Mouse (Mus musculus): ENCODE results near the gene Poc1b. TPM values are rescaled to one million over a fixed set of nuclear protein-coding genes. Genes with fewer than 3 reads are reported as not detected.
A peak's percentile ranks its signal among the peaks of the same experiment; 100 is the strongest.

The Poc1b gene
- polyA plus RNA-seq, 1 experiment from 2014 or later = 33.5 TPM

- Histone ChIP-seq H3K4me1 (replicated peaks; ENCODE audit: control insufficient read depth, insufficient read depth, low read length) (no peaks in the 10 kb centered on the region), H3K36me3 (ENCODE audit: control insufficient read depth, insufficient read depth, low read length) (peaks cover 13% of the 10 kb centered on the region; the same call in 1 of the 2 replicates), H3K9me3 (ENCODE audit: control insufficient read depth, low read length) (no peaks in the 10 kb centered on the region), H3K4me2 (ENCODE audit: low read length) (no peak overlapping the region), H3K9ac (ENCODE audit: low read length) (no peak overlapping the region), H3K27ac (ENCODE audit: low read depth) (no peak overlapping the region), H3K27me3 (replicated peaks; ENCODE audit: control insufficient read depth, insufficient read depth, low read length) (no peaks in the 10 kb centered on the region), H3K4me3 (ENCODE audit: low read depth, low read length) (no peak overlapping the region)
- 0 out of 2 replicates have a peak, but pooled peaks have one; percentile 51 for ATAC-seq (replicated peaks; ENCODE audit: low FRiP score, low TSS enrichment, low read depth)
- 84% methylated on average over 11 of the region's 11 CpGs for WGBS
- DNase-seq (ENCODE audit: low spot score) = peak; percentile 49
These were observed 25.9 kb downstream of the Poc1b start for GRCm38 (mm10) chr10:99132595-99133272.

GRCm38 (mm10) chr10:99133321-99133875 lies 26.6 kb downstream of the Poc1b start:
- no peaks in the 10 kb centered on the region for H3K9me3 ChIP-seq (ENCODE audit: control insufficient read depth, low read length)
- H3K4me2 ChIP-seq (ENCODE audit: low read length) = no peak overlapping the region
- WGBS = 96% methylated on average over 16 of the region's 16 CpGs
- H3K4me1 ChIP-seq (replicated peaks; ENCODE audit: control insufficient read depth, insufficient read depth, low read length) = no peaks in the 10 kb centered on the region
- no peak overlapping the region for H3K9ac ChIP-seq (ENCODE audit: low read length)
- H3K36me3 ChIP-seq (ENCODE audit: control insufficient read depth, insufficient read depth, low read length) = peaks cover 13% of the 10 kb centered on the region; the same call in 1 of the 2 replicates
- no peak overlapping the region for H3K27ac ChIP-seq (ENCODE audit: low read depth)
- ATAC-seq (replicated peaks; ENCODE audit: low FRiP score, low TSS enrichment, low read depth) (no peak), DNase-seq (ENCODE audit: low spot score) (peak; percentile 35)
- no peak overlapping the region for H3K4me3 ChIP-seq (ENCODE audit: low read depth, low read length)
- H3K27me3 ChIP-seq (replicated peaks; ENCODE audit: control insufficient read depth, insufficient read depth, low read length) = no peaks in the 10 kb centered on the region

GRCm38 (mm10) chr10:99136337-99136736 lies 29.5 kb downstream of the Poc1b start:
- no peak overlapping the region for H3K27ac ChIP-seq (ENCODE audit: low read depth)
- no peak for ATAC-seq (replicated peaks; ENCODE audit: low FRiP score, low TSS enrichment, low read depth)
- H3K4me2 ChIP-seq (ENCODE audit: low read length) = no peak overlapping the region
- peak; percentile 51 for DNase-seq (ENCODE audit: low spot score)
- no peaks in the 10 kb centered on the region for H3K4me1 ChIP-seq (replicated peaks; ENCODE audit: control insufficient read depth, insufficient read depth, low read length)
- no peak overlapping the region for H3K9ac ChIP-seq (ENCODE audit: low read length)
- peaks cover 10% of the 10 kb centered on the region; the same call in 1 of the 2 replicates for H3K36me3 ChIP-seq (ENCODE audit: control insufficient read depth, insufficient read depth, low read length)
- no peaks in the 10 kb centered on the region for H3K9me3 ChIP-seq (ENCODE audit: control insufficient read depth, low read length)
- WGBS = 67% methylated on average over 5 of the region's 5 CpGs
- no peak overlapping the region for H3K4me3 ChIP-seq (ENCODE audit: low read depth, low read length)
- H3K27me3 ChIP-seq (replicated peaks; ENCODE audit: control insufficient read depth, insufficient read depth, low read length) = no peaks in the 10 kb centered on the region

- ATAC-seq (replicated peaks; ENCODE audit: low FRiP score, low TSS enrichment, low read depth) = no peak
- Histone ChIP-seq H3K4me1 (replicated peaks; ENCODE audit: control insufficient read depth, insufficient read depth, low read length) (no peaks in the 10 kb centered on the region), H3K27ac (ENCODE audit: low read depth) (no peak overlapping the region), H3K4me3 (ENCODE audit: low read depth, low read length) (no peak overlapping the region), H3K9ac (ENCODE audit: low read length) (no peak overlapping the region), H3K4me2 (ENCODE audit: low read length) (no peak overlapping the region), H3K9me3 (ENCODE audit: control insufficient read depth, low read length) (no peaks in the 10 kb centered on the region), H3K27me3 (replicated peaks; ENCODE audit: control insufficient read depth, insufficient read depth, low read length) (no peaks in the 10 kb centered on the region), H3K36me3 (ENCODE audit: control insufficient read depth, insufficient read depth, low read length) (no peaks in the 10 kb centered on the region; the same call in 1 of the 2 replicates)
- DNase-seq (ENCODE audit: low spot score) = peak; percentile 46
- WGBS = 49% methylated on average over 8 of the region's 8 CpGs
These were observed 38.8 kb downstream of the Poc1b start for GRCm38 (mm10) chr10:99145611-99146010.

- no peaks in the 10 kb centered on the region for H3K4me1 ChIP-seq (replicated peaks; ENCODE audit: control insufficient read depth, insufficient read depth, low read length)
- no peak overlapping the region for H3K9ac ChIP-seq (ENCODE audit: low read length)
- no peak overlapping the region for H3K4me3 ChIP-seq (ENCODE audit: low read depth, low read length)
- no peaks in the 10 kb centered on the region; the same call in 1 of the 2 replicates for H3K36me3 ChIP-seq (ENCODE audit: control insufficient read depth, insufficient read depth, low read length)
- no peaks in the 10 kb centered on the region for H3K27me3 ChIP-seq (replicated peaks; ENCODE audit: control insufficient read depth, insufficient read depth, low read length)
- DNase-seq (ENCODE audit: low spot score) (no peak), ATAC-seq (replicated peaks; ENCODE audit: low FRiP score, low TSS enrichment, low read depth) (no peak)
- H3K27ac ChIP-seq (ENCODE audit: low read depth) = no peak overlapping the region
- H3K4me2 ChIP-seq (ENCODE audit: low read length) = no peak overlapping the region
- no peaks in the 10 kb centered on the region for H3K9me3 ChIP-seq (ENCODE audit: control insufficient read depth, low read length)
- WGBS = 91% methylated on average over 8 of the region's 8 CpGs
These were observed 39.8 kb downstream of the Poc1b start for GRCm38 (mm10) chr10:99146596-99146995.

GRCm38 (mm10) chr10:99150016-99150415 lies 43.2 kb downstream of the Poc1b start:
- no peak overlapping the region for H3K4me2 ChIP-seq (ENCODE audit: low read length)
- H3K4me3 ChIP-seq (ENCODE audit: low read depth, low read length) = no peak overlapping the region
- H3K4me1 ChIP-seq (replicated peaks; ENCODE audit: control insufficient read depth, insufficient read depth, low read length) = no peaks in the 10 kb centered on the region
- ATAC-seq (replicated peaks; ENCODE audit: low FRiP score, low TSS enrichment, low read depth) = no peak
- WGBS = 94% methylated on average over 6 of the region's 6 CpGs
- no peaks in the 10 kb centered on the region for H3K9me3 ChIP-seq (ENCODE audit: control insufficient read depth, low read length)
- H3K27ac ChIP-seq (ENCODE audit: low read depth) = no peak overlapping the region
- DNase-seq (ENCODE audit: low spot score) = peak; percentile 43
- peaks cover 8% of the 10 kb centered on the region; the same call in 1 of the 2 replicates for H3K36me3 ChIP-seq (ENCODE audit: control insufficient read depth, insufficient read depth, low read length)
- H3K27me3 ChIP-seq (replicated peaks; ENCODE audit: control insufficient read depth, insufficient read depth, low read length) = no peaks in the 10 kb centered on the region
- H3K9ac ChIP-seq (ENCODE audit: low read length) = no peak overlapping the region

- H3K36me3 ChIP-seq (ENCODE audit: control insufficient read depth, insufficient read depth, low read length) = peaks cover 15% of the 10 kb centered on the region
- no peaks in the 10 kb centered on the region for H3K27me3 ChIP-seq (replicated peaks; ENCODE audit: control insufficient read depth, insufficient read depth, low read length)
- DNase-seq (ENCODE audit: low spot score) (no peak), ATAC-seq (replicated peaks; ENCODE audit: low FRiP score, low TSS enrichment, low read depth) (no peak)
- H3K4me1 ChIP-seq (replicated peaks; ENCODE audit: control insufficient read depth, insufficient read depth, low read length) = no peaks in the 10 kb centered on the region
- 84% methylated on average over 1 of the region's 1 CpGs for WGBS
- no peak overlapping the region for H3K27ac ChIP-seq (ENCODE audit: low read depth)
- no peak overlapping the region for H3K4me2 ChIP-seq (ENCODE audit: low read length)
- no peaks in the 10 kb centered on the region for H3K9me3 ChIP-seq (ENCODE audit: control insufficient read depth, low read length)
- no peak overlapping the region for H3K9ac ChIP-seq (ENCODE audit: low read length)
- no peak overlapping the region for H3K4me3 ChIP-seq (ENCODE audit: low read depth, low read length)
These were observed 44.7 kb downstream of the Poc1b start for GRCm38 (mm10) chr10:99151580-99151979.

- Histone ChIP-seq H3K4me3 (ENCODE audit: low read depth, low read length) (no peak overlapping the region), H3K27ac (ENCODE audit: low read depth) (no peak overlapping the region), H3K4me1 (replicated peaks; ENCODE audit: control insufficient read depth, insufficient read depth, low read length) (no peaks in the 10 kb centered on the region), H3K4me2 (ENCODE audit: low read length) (no peak overlapping the region), H3K27me3 (replicated peaks; ENCODE audit: control insufficient read depth, insufficient read depth, low read length) (no peaks in the 10 kb centered on the region), H3K36me3 (ENCODE audit: control insufficient read depth, insufficient read depth, low read length) (peaks cover 19% of the 10 kb centered on the region), H3K9ac (ENCODE audit: low read length) (no peak overlapping the region), H3K9me3 (ENCODE audit: control insufficient read depth, low read length) (no peaks in the 10 kb centered on the region)
- DNase-seq (ENCODE audit: low spot score) (peak; percentile 41), ATAC-seq (replicated peaks; ENCODE audit: low FRiP score, low TSS enrichment, low read depth) (no peak)
- 87% methylated on average over 6 of the region's 6 CpGs for WGBS
These were observed 45.2 kb downstream of the Poc1b start for GRCm38 (mm10) chr10:99152063-99152462.

GRCm38 (mm10) chr10:99154635-99155034 lies 47.8 kb downstream of the Poc1b start:
- Histone ChIP-seq H3K9me3 (ENCODE audit: control insufficient read depth, low read length) (no peaks in the 10 kb centered on the region), H3K4me2 (ENCODE audit: low read length) (no peak overlapping the region), H3K27me3 (replicated peaks; ENCODE audit: control insufficient read depth, insufficient read depth, low read length) (no peaks in the 10 kb centered on the region), H3K4me3 (ENCODE audit: low read depth, low read length) (no peak overlapping the region), H3K36me3 (ENCODE audit: control insufficient read depth, insufficient read depth, low read length) (peaks cover 21% of the 10 kb centered on the region), H3K4me1 (replicated peaks; ENCODE audit: control insufficient read depth, insufficient read depth, low read length) (no peaks in the 10 kb centered on the region), H3K9ac (ENCODE audit: low read length) (no peak overlapping the region), H3K27ac (ENCODE audit: low read depth) (no peak overlapping the region)
- 68% methylated on average over 8 of the region's 8 CpGs for WGBS
- ATAC-seq (replicated peaks; ENCODE audit: low FRiP score, low TSS enrichment, low read depth) = no peak
- DNase-seq (ENCODE audit: low spot score) = no peak
